Mouse (Mus musculus) naive thymus-derived CD4-positive, alpha-beta T cell, adult 2 months (primary cell): ENCODE measurements around the gene Fgf22.

Experiments
- DNase-seq: peaks from one replicate; pipeline ENCODE4 v3.0.0-alpha.2; 2011; ENCODE audit warnings: low read depth

Gene Fgf22

DNA sequence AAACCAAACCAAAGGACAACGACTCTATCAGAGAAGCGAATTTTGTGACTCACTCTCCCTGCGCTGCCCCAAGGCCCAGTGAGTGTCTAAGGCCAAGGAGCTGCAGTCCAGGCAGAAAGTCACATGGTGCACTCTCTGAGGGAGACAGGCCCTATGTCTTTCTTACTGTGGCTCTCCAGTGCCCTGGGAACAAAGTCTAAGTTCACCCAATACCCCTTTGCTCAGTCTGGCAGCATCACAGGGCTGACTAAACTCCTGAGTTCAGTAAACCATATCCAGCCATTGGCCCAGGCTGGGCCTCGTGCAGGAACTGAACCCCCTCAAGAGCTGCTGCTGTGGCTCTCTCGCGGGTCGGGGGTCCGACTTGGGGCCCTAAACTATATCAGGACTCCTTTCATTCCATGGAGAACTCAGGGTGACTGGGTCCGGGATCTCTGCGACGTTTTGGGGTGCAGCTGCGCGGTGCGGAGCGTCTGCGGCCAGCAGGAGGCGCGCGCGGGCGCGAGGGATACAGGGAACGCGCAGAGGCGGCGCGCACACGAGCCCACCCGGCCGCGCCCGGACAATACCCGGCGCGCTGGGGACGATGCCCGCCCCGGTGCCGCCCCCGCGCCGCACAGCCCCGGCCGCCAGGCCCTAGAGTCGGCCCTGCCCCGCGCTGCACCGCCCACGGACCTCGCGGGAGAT lies 38.3 kb downstream of the Fgf22 start, which contains the start of gene Palm:
Gene Palm (plus strand): TSS at position 522 of the 687 bp plus-strand sequence.
- DNase-seq = peak; percentile 86

DNA sequence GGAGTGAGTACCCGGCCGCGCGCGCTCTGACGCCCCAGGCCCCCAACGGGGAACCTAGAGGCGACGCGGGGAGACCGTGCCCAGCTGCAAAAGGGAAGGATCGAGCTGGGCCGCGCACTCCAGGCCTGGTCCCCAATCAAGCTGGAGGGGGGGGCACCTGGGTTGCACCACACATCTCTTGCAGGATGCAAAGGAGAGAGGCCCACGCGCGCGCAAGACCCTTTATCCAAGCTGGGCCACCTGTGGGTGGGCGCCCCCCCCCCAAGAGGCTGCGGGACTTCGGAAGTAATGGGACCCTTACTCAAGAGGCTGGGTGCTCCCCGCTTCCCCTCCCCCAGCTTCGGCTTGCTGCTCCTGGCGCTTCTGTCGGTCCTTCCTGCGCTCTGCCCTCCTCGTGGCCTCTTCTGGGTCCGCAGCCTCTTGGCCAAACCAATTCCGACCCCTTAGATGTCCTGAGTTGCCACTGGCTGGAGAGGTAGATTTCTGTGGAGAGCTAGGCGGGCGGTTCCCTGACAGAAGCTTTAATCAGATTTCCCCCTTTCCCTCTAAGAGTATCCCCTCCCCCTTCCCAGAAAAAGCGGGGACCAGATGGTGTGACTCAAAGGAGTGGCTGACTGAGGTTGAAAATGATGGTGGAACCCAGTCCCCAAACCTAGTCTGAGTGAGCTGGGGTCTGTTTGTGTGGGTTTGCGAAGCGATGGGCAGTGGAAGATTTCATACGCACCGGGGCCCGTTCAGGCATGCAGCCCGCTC lies 39.0 kb downstream of the Fgf22 start:
- DNase-seq = no peak

GRCm38 (mm10) chr10:79794491-79794931 lies 39.6 kb downstream of the Fgf22 start:
- DNase-seq = no peak

DNA sequence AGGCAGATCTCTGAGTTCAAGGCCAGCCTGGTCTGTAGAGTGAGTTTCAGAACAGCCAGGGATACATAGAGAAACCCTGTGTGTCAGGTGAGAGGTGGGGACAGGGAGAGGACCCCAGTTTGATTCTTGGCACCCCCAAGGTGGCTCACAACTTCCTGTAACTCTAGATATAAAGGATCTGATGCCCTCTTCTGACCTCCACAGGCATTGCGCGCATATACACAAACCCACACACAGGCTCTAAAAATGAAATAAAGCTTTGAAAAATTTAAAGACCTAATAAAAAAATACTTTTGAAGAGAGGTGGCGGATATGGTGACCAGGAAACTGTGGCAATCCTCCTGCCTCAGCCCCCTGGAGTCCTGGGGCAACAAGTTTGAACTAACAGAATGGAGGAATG lies 41.0 kb downstream of the Fgf22 start:
- DNase-seq = no peak

DNA sequence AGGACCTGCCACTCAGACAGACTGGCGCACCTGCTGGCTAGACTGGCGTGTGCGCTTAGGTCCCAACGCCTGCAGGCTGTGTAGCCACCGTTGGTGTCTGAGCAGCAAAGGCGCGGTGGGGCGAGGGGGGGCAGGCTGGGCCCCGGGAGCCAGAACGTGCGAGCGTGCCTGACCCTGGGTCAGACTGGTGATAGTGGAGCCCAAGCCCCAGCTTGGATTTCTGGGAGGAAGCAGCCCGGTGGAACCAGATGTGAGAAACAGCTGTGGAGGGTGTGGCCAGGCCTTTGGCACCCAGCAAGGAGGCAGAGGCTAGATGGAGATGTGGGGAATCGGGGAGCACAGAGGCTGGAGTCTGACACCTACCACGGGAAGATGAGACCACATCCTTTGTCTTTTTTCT lies 42.5 kb downstream of the Fgf22 start:
- DNase-seq = no peak

- no peak for DNase-seq
Observed at GRCm38 (mm10) chr10:79798289-79798928, 43.5 kb downstream of the Fgf22 start.

DNA sequence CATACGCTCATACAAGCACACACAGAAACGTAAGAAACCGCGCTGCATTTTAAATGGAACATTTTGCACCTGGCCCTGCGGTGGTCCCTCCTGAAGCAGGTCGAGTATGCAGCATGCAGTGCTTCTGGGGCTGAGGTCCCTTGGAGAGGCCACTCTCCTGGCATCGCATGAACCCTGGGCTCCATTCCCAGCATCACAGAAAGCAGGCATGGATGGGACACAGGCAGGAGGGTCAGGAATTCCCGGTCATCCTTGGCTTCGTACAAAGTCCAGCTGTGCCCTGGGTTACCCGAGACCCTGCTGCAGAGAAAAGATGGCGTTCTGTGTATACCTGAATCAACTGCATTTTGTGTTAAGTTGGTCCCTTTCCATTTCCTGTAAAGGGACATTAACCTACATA lies 45.6 kb downstream of the Fgf22 start:
- DNase-seq = no peak

DNA sequence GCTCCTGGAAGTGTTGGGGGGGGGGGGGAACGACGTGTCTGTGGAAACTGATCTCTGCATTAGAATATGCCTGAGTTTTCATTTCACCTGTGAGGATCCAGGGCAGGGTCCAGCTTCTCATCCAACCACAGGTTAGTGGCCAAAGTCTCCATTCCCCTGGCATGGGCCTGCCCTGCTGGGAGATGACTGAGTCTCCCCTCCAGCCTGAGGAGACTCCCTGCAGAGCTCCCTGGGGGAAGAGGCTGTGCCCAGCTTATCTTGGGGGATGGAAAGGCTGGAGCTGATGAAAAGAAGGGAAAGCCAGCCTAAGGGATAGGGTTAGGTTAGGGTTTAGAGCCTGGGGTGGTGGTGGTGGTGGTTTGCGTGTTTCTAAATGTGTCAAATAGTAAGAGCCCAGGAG lies 47.0 kb downstream of the Fgf22 start:
- DNase-seq = no peak

GRCm38 (mm10) chr10:79802331-79802971 lies 47.6 kb downstream of the Fgf22 start:
- no peak for DNase-seq

DNA sequence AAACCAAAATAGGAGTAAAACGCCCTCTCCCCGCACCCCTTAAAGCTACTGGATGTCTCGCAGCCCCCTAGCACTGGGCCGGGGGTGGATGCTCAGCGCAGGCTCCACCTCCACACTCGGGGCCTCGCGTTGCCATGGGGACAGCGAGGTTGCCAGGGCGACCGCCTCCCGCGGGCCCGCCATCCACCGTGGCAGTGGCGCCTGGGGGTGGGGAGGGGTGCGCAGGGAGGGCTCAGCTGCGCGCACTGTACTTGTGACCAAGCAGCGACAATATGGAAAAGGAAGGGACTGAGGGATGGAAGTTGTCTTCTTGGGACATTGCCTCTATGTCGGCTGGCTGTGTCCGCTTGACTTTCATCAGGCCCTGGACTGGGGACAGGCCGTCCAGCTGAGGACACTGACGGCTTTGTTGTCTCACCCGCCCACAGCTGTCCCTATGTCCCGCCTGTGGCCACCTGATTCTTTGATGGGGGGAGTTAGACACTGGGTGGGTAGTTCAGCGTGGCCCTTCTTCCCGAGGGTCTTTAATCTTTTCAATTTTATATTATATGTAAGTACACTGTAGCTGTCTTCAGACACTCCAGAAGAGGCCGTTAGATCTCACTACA lies 48.9 kb downstream of the Fgf22 start:
- no peak for DNase-seq

DNA sequence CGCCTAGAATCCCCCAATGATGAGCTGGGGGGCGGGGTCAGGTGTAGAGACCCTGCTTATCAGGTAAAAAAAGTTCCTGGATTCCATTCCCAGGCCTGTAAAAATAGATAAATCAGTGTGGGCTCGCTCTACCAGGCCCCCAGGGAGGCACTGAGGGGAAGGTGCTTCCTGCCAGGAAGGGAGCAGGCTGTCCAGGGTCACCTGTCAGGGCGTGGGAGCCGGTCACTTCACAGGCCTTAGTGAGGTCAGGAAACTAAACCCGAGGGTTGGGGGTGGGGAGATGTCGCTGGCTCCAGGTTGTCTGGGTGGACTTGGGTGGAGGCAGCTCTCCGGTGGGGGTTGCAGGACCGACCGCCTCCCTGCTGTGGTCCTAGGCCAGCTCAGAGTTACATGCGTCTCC lies 50.8 kb downstream of the Fgf22 start:
- DNase-seq = no peak

DNA sequence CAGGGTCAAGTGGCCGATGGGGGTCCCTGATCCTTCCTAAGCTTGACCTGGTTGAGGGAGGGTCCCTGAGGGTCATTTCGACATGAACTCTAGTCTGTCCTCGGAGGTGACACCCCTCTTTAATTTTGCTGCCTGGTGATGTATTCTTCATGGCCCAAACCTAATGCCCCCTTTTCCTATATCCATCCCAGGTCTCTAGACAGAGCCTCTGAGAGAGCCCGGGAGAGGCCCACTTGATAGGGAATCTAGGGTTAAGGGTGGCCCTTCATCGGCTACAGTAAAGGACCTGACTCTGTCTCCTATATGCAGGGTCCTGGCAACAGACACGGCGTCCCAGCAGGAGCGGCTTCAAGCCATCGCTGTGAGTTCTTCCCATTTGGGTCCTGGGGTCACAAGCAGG lies 51.5 kb downstream of the Fgf22 start:
- no peak for DNase-seq

GRCm38 (mm10) chr10:79806972-79807371 lies 52.1 kb downstream of the Fgf22 start:
- DNase-seq = no peak

DNA sequence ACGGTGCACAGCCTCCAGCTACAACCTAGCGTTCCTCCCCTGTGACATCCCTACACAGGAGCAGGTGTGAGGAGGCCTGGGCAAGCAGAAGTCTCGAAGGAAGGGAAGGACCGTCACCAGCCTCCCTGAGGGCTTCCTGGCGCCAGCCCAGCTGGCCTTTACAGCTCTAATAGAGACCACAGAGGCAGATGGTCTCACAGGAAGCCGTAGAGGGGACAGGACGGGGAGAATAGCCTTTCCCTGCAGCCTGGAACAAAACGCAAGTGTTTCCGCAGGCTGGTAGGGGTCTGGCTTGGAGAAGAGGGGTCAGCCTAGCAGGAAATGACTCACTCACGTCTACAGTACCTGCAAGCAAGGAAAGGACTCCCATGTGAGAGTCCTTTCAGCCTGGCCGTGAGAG lies 53.0 kb downstream of the Fgf22 start:
- DNase-seq = no peak
